Mouse (Mus musculus) fat pad, adult 2 months (tissue): ENCODE data around the gene Plbd2.
A peak's percentile ranks its signal among the peaks of the same experiment; 100 is the strongest.
"Not testable (repeated sequence)": the region's sequence is repeated elsewhere in the genome, so short reads cannot be mapped to it uniquely, and the experiment has no call there.

Experiments
- DNase-seq: peaks from one replicate; pipeline ENCODE4 v3.0.0-alpha.2; 2011; ENCODE audit warnings: low read depth, low spot score; ENCODE audit errors: extremely low read depth

Plbd2 gene

GRCm38 (mm10) chr5:120511643-120512220, 8.3 kb upstream of the Plbd2 start:
- DNase-seq, result no peak

- DNase-seq, result peak; percentile 23
These were observed 7.7 kb upstream of the Plbd2 start, which contains the start of gene Slc8b1 for GRCm38 (mm10) chr5:120510982-120511642. Slc8b1 (plus strand) TSS chr5:120511168.

GRCm38 (mm10) chr5:120507311-120507710, 3.9 kb upstream of the Plbd2 start:
- DNase-seq, result no peak

GRCm38 (mm10) chr5:120506490-120506889, 3.1 kb upstream of the Plbd2 start:
- DNase-seq, result no peak

- no peak for DNase-seq
These were observed 2.4 kb upstream of the Plbd2 start for GRCm38 (mm10) chr5:120505781-120506180.

DNA sequence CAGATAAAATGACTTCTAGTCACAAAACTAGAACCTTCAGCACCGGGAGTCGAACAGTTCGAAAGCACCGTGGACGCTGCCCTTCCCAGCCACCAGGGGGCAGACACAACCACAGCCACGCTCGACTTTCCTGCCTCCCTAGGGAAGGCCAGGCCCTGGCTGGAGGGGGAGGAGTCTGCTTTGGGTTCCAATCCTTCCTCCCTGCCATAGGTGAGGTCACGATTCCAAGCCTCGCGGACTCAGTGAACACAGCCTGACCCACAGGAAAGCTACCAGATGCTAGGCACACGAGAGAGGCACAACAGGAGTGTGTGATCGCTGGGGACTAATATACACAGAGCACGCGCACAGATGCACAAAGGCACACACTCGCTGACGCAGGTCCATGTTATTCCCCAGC, 1.9 kb upstream of the Plbd2 start:
- no peak for DNase-seq

GRCm38 (mm10) chr5:120502675-120503143, 716 bp downstream of the Plbd2 start:
- no peak for DNase-seq

GRCm38 (mm10) chr5:120502147-120502621, 1.2 kb downstream of the Plbd2 start:
- DNase-seq, result no peak

- DNase-seq, result not testable (repeated sequence)
These were observed 2.8 kb downstream of the Plbd2 start for GRCm38 (mm10) chr5:120500609-120501008.

GRCm38 (mm10) chr5:120499202-120499601, 4.2 kb downstream of the Plbd2 start:
- no peak for DNase-seq

GRCm38 (mm10) chr5:120497071-120497470, 6.4 kb downstream of the Plbd2 start:
- no peak for DNase-seq

GRCm38 (mm10) chr5:120495703-120496226, 7.7 kb downstream of the Plbd2 start:
- no peak for DNase-seq

DNA sequence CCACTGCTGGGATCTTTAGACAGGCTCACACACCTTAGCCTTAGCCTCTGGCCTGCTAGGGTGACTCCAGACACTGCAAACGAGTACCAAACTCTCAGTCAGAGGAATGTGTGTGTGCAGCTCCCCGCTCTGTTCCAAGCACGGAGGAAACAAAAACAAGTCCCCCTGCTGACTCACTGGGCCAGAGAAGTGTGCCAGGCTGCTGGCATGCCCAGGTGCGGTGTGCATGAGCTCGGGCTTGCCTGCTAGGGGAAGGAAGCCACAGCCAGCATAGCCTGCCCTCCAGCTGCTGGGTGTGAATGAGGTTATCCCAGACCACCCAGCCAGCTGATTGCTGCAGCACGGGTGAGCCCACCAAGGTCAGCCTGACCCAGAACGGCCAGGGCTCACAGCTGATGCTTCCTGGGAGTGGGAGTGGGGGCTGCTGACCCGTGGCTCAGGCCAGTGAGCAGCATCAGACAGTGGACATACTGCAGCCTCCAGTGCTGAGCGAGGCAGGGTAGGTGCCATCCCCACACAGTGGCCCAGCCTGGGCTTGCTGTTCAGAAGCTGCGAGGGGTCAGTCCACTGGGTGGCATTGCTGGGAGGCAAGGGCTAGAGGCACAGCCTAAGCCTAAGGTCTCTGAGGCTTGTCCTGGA, 8.2 kb downstream of the Plbd2 start:
- DNase-seq, result peak; percentile 33

GRCm38 (mm10) chr5:120493873-120494395, 9.5 kb downstream of the Plbd2 start:
- DNase-seq, result no peak

GRCm38 (mm10) chr5:120493440-120493839, 10.0 kb downstream of the Plbd2 start:
- no peak for DNase-seq

DNA sequence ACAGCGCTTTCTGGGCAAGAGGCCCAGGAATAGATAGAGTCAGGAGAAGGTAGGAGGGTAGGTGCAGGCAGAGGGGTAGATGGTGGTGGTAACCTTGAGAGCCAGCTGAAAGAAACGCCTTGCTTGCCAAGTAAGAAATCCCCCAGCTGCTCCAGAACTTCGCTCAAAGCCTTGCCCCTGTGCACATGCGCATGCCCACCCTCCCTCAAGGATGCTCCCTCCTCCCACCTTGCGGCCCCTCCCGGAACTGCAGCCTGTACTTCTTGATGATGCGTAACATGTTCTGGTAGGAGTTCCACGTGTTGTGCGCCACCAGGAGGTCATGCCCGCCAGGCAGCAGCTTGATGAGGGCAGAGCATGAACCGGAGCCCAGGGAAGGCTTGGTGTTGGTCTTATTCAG, 11.0 kb downstream of the Plbd2 start:
- DNase-seq, result no peak

DNA sequence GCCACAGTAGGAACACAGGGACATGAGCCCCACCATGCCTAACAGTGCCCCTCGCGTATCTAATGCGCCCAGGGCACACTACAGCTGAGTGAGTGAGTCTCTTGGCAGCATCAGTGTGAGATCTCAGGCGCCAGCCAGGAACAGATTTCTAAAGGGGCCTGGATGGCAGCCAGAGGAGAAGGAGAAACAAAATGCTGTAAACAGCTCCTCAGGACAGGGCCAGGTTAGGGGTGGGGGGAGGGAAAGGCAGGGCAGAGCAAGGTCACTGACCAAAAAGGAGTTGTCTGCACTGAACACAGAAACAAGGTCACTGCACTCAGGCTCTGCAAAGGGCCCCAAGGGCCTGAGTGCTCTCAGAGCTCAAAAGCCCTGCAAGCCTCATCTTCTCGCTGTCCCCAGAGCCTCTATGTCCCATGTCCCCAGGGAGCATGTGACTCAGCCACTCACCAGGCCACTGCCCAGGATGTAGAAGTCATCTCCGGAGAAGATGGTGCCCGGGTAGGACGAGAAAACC, 12.7 kb downstream of the Plbd2 start:
- DNase-seq, result no peak

DNA sequence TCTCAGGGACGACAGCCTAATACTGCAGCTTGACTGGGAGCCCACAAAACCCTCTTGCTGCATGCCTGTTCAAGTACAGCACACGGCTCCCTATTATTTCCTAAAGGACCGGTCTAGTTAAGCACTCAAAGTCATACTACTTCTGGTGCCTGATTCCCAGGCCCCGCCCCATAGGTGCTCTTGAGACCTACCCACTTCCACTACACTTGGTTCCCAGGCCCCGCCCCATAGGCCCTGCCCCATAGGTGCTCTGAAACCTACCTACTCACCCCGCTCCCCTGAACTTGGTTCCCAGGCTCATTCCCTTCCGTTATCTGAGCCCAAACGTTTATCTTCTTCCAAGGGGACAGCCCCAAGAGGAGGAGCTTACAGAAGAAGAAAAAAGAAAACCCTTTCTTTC, 15.6 kb downstream of the Plbd2 start:
- DNase-seq, result no peak

GRCm38 (mm10) chr5:120483399-120483798, 20.0 kb downstream of the Plbd2 start:
- DNase-seq, result no peak

DNA sequence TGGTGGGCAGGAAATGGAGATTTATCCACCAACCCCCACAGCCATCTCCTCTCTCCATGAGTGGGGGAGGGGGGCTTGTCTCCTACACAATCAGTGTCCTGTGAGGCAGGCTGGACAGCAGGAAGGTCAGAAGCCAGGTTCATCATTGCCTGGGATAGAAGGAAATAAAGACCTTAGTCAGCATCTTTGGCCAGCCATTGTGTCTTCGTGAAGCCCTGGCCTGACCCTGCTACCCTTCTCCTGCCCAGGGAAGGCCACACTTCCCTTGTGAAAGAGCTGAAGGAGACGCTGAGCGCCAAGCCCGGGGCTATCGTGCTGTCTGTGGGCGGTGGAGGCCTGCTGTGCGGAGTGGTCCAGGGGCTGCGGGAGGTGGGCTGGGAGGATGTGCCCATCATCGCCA, 22.2 kb downstream of the Plbd2 start:
- no peak for DNase-seq

DNA sequence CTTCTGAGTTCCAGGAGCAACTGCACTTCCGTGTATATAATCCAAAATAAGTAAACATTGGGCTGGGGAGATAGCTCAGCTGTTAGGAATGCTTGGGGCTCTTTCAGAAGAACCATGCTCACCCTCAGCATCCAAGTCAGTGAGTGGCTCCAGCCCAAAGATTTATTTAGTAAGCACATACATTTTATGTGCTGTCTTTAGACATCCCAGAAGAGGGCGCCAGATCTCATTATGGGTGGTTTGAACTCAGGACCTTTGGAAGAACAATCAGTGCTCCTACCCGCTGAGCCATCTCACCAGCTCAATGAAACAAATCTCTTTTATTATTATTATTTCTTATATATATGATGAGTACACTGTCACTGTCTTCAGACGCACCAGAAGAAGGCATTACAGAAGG, 23.9 kb downstream of the Plbd2 start:
- no peak for DNase-seq
